Mouse (Mus musculus) CH12.LX (cell line): ENCODE measurements around the gene Rnaseh2c. TPM values are rescaled to one million over a fixed set of nuclear protein-coding genes. Genes with fewer than 3 reads are reported as not detected.

ENCODE experiments used
- DNase-seq: peaks from one replicate; pipeline ENCODE4 v3.0.0-alpha.2; 2013; ENCODE audit errors: extremely low read depth
- H3K27ac ChIP-seq: 2 replicates; pipeline ENCODE4 v1.5.1; 2012; ENCODE audit warnings: low read depth, mild to moderate bottlenecking, control low read depth, moderate library complexity; ENCODE audit not compliant: insufficient read depth
- H3K27me3 ChIP-seq: replicated peaks from 2 replicates; pipeline ENCODE3; 2012; ENCODE audit warnings: inconsistent platforms
- H3K36me3 ChIP-seq, 2 experiments: replicated peaks in 1 of 2; 2 replicates each; pipeline versions ENCODE3 to v1.6.1; 2012; ENCODE audit warnings: inconsistent platforms in 1 of 2, low read length in 1 of 2, mild to moderate bottlenecking in 1 of 2, mixed read lengths in 1 of 2, moderate library complexity in 1 of 2; ENCODE audit not compliant: control insufficient read depth in 1 of 2, insufficient read depth in 1 of 2
- H3K4me1 ChIP-seq, 2 experiments: 2 replicates each; pipeline ENCODE4 v1.6.1; 2012; ENCODE audit warnings: inconsistent platforms in 1 of 2, moderate library complexity in 1 of 2; ENCODE audit not compliant: insufficient read depth in 2 of 2, control insufficient read depth in 1 of 2
- H3K4me2 ChIP-seq: 2 replicates; pipeline ENCODE4 v1.6.1; 2012; ENCODE audit warnings: low read depth, mild to moderate bottlenecking, control low read depth; ENCODE audit not compliant: poor library complexity, insufficient read depth, severe bottlenecking
- H3K4me3 ChIP-seq, 3 experiments: fragments of 150-350 bp in 1 of 3; sonication (generic) in 1 of 3; replicated peaks in 1 of 3; 2 replicates each; pipeline versions ENCODE3 to v1.5.1; 2011 to 2012; ENCODE audit warnings: low read depth in 2 of 3, low read length in 2 of 3, mild to moderate bottlenecking in 2 of 3, moderate library complexity in 2 of 3, control low read depth in 1 of 3, improper control_type of control experiment in 1 of 3, inconsistent platforms in 1 of 3, mixed read lengths in 1 of 3; ENCODE audit not compliant: poor library complexity in 1 of 3
- H3K79me2 ChIP-seq: replicated peaks from 2 replicates; pipeline ENCODE4 v1.6.1; 2012; ENCODE audit warnings: mild to moderate bottlenecking, moderate library complexity; ENCODE audit not compliant: control insufficient read depth, poor library complexity, insufficient read depth, severe bottlenecking; ENCODE audit errors: extremely low read depth
- H3K9ac ChIP-seq: 2 replicates; pipeline ENCODE4 v1.6.1; 2012; ENCODE audit warnings: low read depth, mild to moderate bottlenecking, control low read depth, moderate library complexity; ENCODE audit not compliant: insufficient read depth
- H3K9me3 ChIP-seq: replicated peaks from 2 replicates; pipeline ENCODE3; 2012; ENCODE audit warnings: low read length, inconsistent platforms, mixed read lengths
- BHLHE40 ChIP-seq: IDR thresholded peaks from 2 replicates; pipeline ENCODE4 v1.6.1; 2011; ENCODE audit warnings: mild to moderate bottlenecking, low read depth, low read length, improper control_type of control experiment
- CHD2 ChIP-seq: IDR thresholded peaks from 2 replicates; pipeline ENCODE4 v1.6.1; 2011; ENCODE audit warnings: low read length, improper control_type of control experiment
- ELF1 ChIP-seq: IDR thresholded peaks from 2 replicates; pipeline ENCODE4 v1.6.1; 2014; ENCODE audit warnings: low read depth, mild to moderate bottlenecking, inconsistent platforms, low read length, improper control_type of control experiment
- EP300 ChIP-seq: IDR thresholded peaks from 2 replicates; pipeline ENCODE4 v1.6.1; 2011; ENCODE audit warnings: low read length, improper control_type of control experiment
- ETS1 ChIP-seq: conservative IDR thresholded peaks from 2 replicates; pipeline ENCODE4 v1.6.1; 2012; ENCODE audit warnings: low read depth, mild to moderate bottlenecking, inconsistent platforms, low read length, improper control_type of control experiment, moderate library complexity
- GABPA ChIP-seq: IDR thresholded peaks from 2 replicates; pipeline ENCODE4 v1.6.1; 2012; ENCODE audit warnings: low read depth, low read length, improper control_type of control experiment, inconsistent platforms; ENCODE audit not compliant: insufficient replicate concordance
- HCFC1 ChIP-seq: IDR thresholded peaks from 2 replicates; pipeline ENCODE4 v1.6.1; 2012; ENCODE audit warnings: low read depth, mild to moderate bottlenecking, inconsistent platforms, low read length, improper control_type of control experiment
- IRF4 ChIP-seq: IDR thresholded peaks from 2 replicates; pipeline ENCODE4 v1.6.1; 2014; ENCODE audit warnings: low read depth, mild to moderate bottlenecking, inconsistent platforms, low read length, improper control_type of control experiment
- JUND ChIP-seq: conservative IDR thresholded peaks from 2 replicates; pipeline ENCODE4 v1.6.1; 2011; ENCODE audit warnings: low read depth, low read length, improper control_type of control experiment
- KAT2A ChIP-seq: IDR thresholded peaks from 2 replicates; pipeline ENCODE4 v1.6.1; 2012; ENCODE audit warnings: low read length, improper control_type of control experiment, inconsistent platforms; ENCODE audit not compliant: insufficient replicate concordance
- MAX ChIP-seq: IDR thresholded peaks from 2 replicates; pipeline ENCODE4 v1.6.1; 2011; ENCODE audit warnings: low read length, improper control_type of control experiment
- MAZ ChIP-seq: IDR thresholded peaks from 2 replicates; pipeline ENCODE4 v1.6.1; 2012; ENCODE audit warnings: low read depth, mild to moderate bottlenecking, inconsistent platforms, low read length, improper control_type of control experiment, moderate library complexity
- MXI1 ChIP-seq: IDR thresholded peaks from 2 replicates; pipeline ENCODE4 v1.6.1; 2011; ENCODE audit warnings: mild to moderate bottlenecking, low read depth, low read length, improper control_type of control experiment
- MYC ChIP-seq: IDR thresholded peaks from 2 replicates; pipeline ENCODE4 v1.6.1; 2011; ENCODE audit warnings: low read depth, mild to moderate bottlenecking, improper control_type of control experiment, low read length
- RCOR1 ChIP-seq: conservative IDR thresholded peaks from 2 replicates; pipeline ENCODE4 v1.6.1; 2012; ENCODE audit warnings: low read depth, mild to moderate bottlenecking, inconsistent platforms, low read length, improper control_type of control experiment
- SIN3A ChIP-seq: IDR thresholded peaks from 2 replicates; pipeline ENCODE4 v1.6.1; 2012; ENCODE audit warnings: low read length, improper control_type of control experiment, inconsistent platforms
- SMC3 ChIP-seq: IDR thresholded peaks from 2 replicates; pipeline ENCODE4 v1.6.1; 2011; ENCODE audit warnings: low read depth, low read length, improper control_type of control experiment
- TCF12 ChIP-seq: IDR thresholded peaks from 2 replicates; pipeline ENCODE4 v1.6.1; 2014; ENCODE audit warnings: low read depth, mild to moderate bottlenecking, inconsistent platforms, low read length, improper control_type of control experiment
- UBTF ChIP-seq: IDR thresholded peaks from 2 replicates; pipeline ENCODE4 v1.6.1; 2012; ENCODE audit warnings: low read depth, mild to moderate bottlenecking, inconsistent platforms, low read length, improper control_type of control experiment, moderate library complexity
- USF2 ChIP-seq: conservative IDR thresholded peaks from 2 replicates; pipeline ENCODE4 v1.6.1; 2011; ENCODE audit warnings: low read depth, low read length, improper control_type of control experiment
- ZC3H11A ChIP-seq: IDR thresholded peaks from 2 replicates; pipeline ENCODE4 v1.6.1; 2012; ENCODE audit warnings: low read depth, mild to moderate bottlenecking, inconsistent platforms, low read length, improper control_type of control experiment
- ZNF384 ChIP-seq: IDR thresholded peaks from 2 replicates; pipeline ENCODE4 v1.6.1; 2012; ENCODE audit warnings: low read depth, low read length, improper control_type of control experiment, inconsistent platforms
- dilution Hi-C: fragments of 300-500 bp; cut with MboI; formaldehyde crosslinking; loops from 2 replicates; pipeline ENCODE4 v1.14.3; 2020; ENCODE audit warnings: low sequenced_read_pairs; ENCODE audit not compliant: extremely low pct_unique_long_range_greater_than_20kb, extremely low pct_ligation_motif_present
- in situ Hi-C: fragments of 300-500 bp; cut with MboI; formaldehyde crosslinking; loops from 3 replicates; pipeline ENCODE4 v1.14.3; 2019; ENCODE audit warnings: low sequenced_read_pairs, low pct_ligation_motif_present, low pct_unique_long_range_greater_than_20kb, mixed read lengths
- polyA plus RNA-seq: library from polyadenylated mRNA; unstranded; fragments of >175 nt; gene quantifications from 2 replicates; pipeline ENCODE4 v1.2.1, GENCODE M21; 2012; ENCODE audit warnings: low read depth; ENCODE audit not compliant: insufficient read length
- total RNA-seq, 2 experiments: library from RNA; depleted of rRNA; stranded (reverse); fragments of 300-350 nt in 1 of 2; fragments of >200 nt in 1 of 2; gene quantifications; 2 replicates each; pipeline ENCODE4 v1.2.3; 2012 to 2014

The Rnaseh2c gene
- total and polyA plus RNA-seq, 3 experiments, result 54.2 to 124 (median 79.0) TPM

DNA sequence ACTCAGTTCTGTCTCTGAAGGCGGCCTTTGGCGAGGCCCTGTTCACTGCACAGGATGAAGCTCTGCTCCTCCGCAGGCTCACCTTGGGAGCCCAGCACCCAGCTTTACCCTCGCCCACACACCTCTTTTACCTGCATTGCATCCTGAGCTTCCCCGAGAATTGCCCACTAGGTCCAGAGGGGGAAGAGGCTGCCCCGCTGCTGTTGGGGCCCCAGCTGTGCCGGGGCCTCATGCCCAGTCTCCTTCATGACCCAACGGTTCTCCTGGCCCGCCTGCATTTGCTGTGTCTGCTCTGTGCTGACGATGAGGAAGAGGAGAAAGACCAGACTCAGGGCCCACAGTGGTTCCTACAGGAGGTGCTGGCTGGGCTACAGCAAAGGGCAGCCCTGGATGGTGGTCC lies 32.2 kb upstream of the Rnaseh2c start:
- Histone ChIP-seq H3K4me3 (no peak overlapping the region), H3K79me2 (0 out of 2 replicates have a peak, but pooled peaks cover 5% of the 10 kb centered on the region), H3K4me2 (no peak overlapping the region), H3K27me3 (peaks cover 24% of the 10 kb centered on the region), H3K9me3 (no peaks in the 10 kb centered on the region), H3K27ac (no peak overlapping the region), H3K9ac (no peak overlapping the region), H3K4me1 (peaks cover 7 to 22% of the 10 kb centered on the region in 2 experiments), H3K36me3 (peaks cover 26 to 34% of the 10 kb centered on the region in 2 experiments)
- TF ChIP-seq UBTF (no peak), EP300 (no peak), MXI1 (no peak), MYC (no peak), BHLHE40 (no peak), GABPA (no peak), SMC3 (no peak), KAT2A (no peak), HCFC1 (no peak), SIN3A (no peak), JUND (no peak), USF2 (no peak)
- no peak for DNase-seq
- dilution Hi-C loops, result no loop called here
- in situ Hi-C loops, result no loop called here

DNA sequence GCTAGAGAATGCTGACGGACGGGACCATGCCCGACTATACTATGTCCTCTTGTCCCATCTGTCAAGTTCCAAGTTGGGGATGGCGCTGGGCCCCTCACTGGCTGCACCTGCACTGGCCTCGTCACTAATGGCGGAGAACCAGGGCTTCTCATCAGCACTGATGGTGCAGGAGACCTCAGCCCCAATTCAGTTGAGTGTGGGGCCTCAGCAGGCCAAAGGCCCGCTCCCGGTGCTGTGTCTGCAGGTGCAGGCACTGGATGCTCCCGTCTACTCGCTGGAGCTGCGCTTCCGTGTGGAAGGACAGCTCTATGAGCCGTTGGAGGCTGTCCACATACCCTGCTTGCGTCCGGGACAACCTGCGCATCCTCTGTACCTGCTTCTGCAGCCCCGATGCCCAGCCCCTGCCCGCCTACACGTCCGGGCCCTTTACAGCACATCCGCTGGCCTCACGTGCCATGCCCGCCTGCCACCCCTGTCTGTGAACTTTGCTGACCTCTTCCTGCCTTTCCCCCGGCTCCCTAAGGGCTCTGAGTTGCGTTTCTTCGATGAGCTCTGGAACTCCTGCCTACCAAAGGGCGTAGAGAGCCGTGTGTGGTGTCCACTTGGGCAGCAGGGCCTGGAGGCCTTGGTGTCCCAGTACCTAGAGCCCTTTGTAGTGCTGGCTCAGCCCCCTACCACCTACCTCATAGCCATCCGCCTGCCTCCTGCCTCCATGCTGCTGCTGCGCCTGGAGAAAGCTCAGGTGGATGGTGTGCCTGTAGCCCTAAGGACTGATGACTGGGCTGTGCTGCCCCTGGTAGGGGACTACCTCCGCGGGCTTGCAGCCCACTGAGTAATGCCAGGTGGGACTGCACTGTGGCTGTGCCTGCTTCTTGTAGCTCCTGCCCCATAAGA lies 31.1 kb upstream of the Rnaseh2c start:
- no peak overlapping the region for H3K4me3 ChIP-seq
- no peak overlapping the region for H3K27ac ChIP-seq
- dilution Hi-C loops, result no loop called here
- no peak for DNase-seq
- no peak for TF ChIP-seq MXI1
- TF ChIP-seq TCF12, result no peak
- TF ChIP-seq ETS1, result no peak
- no peak for TF ChIP-seq IRF4
- no peak for TF ChIP-seq ZC3H11A
- TF ChIP-seq KAT2A, result no peak
- TF ChIP-seq RCOR1, result no peak
- TF ChIP-seq MAX, result no peak
- TF ChIP-seq CHD2, result no peak
- no peak for TF ChIP-seq ZNF384
- no peak for TF ChIP-seq MAZ
- TF ChIP-seq ELF1, result no peak
- TF ChIP-seq, all 38 proteins: peak for 0
- in situ Hi-C loops, result no loop called here
- H3K4me2 ChIP-seq, result no peak overlapping the region
- H3K79me2 ChIP-seq, result 0 out of 2 replicates have a peak, but pooled peaks cover 5% of the 10 kb centered on the region
- H3K9me3 ChIP-seq, result no peaks in the 10 kb centered on the region
- H3K36me3 ChIP-seq, result peaks cover 26 to 34% of the 10 kb centered on the region in 2 experiments
- H3K4me1 ChIP-seq, result peaks cover 7 to 22% of the 10 kb centered on the region in 2 experiments
- H3K27me3 ChIP-seq, result peaks cover 15% of the 10 kb centered on the region
- no peak overlapping the region for H3K9ac ChIP-seq
